Comparison of ENCODE assay signal across 25 mouse cellular contexts in genomic region chr11:49261313-49261855, GRCm38 (mm10). TPM values are rescaled to one million over a fixed set of nuclear protein-coding genes. Genes with fewer than 3 reads are reported as not detected.
DNase-seq lines count a peak whose midpoint lies in the region; ATAC-seq and TF ChIP-seq lines count a peak whose summit lies in the region.
"Had no signal": no experiment of that assay in that cellular context is flagged by ENCODE, and none has a peak within 500 bp of the region (broad histone marks: within the 10 kb centered on the region; RNA-seq: fewer than 3 reads in every experiment).

No protein-coding gene starts in this region.

- peaks cover 19% of the 10 kb centered on the region for H3K79me2 ChIP-seq in liver, adult 2 months (ENCODE audit: control insufficient read depth, insufficient read depth, low read length)

- TF ChIP-seq POLR2A in liver, adult 2 months (IDR thresholded peaks at IDR 0.05; ENCODE audit: extremely low read depth, insufficient read depth, low read length): no peak
- no peak for TF ChIP-seq POLR2A in small intestine, adult 2 months (IDR thresholded peaks at IDR 0.05; ENCODE audit: low read depth, low read length)

- peaks cover 42% of the 10 kb centered on the region for H3K4me1 ChIP-seq in liver, adult 2 months (ENCODE audit: control insufficient read depth, insufficient read depth, low read length)
- H3K4me1 ChIP-seq in liver, embryonic 12.5 days: 0 out of 2 replicates have a peak, but pooled peaks cover 11% of the 10 kb centered on the region
- H3K4me1 ChIP-seq in kidney, embryonic 15.5 days: 0 out of 2 replicates have a peak, but pooled peaks cover 2% of the 10 kb centered on the region
- H3K4me1 ChIP-seq in small intestine, adult 2 months (ENCODE audit: control insufficient read depth, insufficient read depth, insufficient read length, low read length): peaks cover 36% of the 10 kb centered on the region
- H3K4me1 ChIP-seq: forebrain, embryonic 10.5 days; limb, embryonic 12.5 days; midbrain, embryonic 10.5 days had no signal

- no peak overlapping the region for H3K4me2 ChIP-seq in liver, embryonic 12.5 days
- H3K4me2 ChIP-seq in kidney, embryonic 15.5 days: no peak overlapping the region
- H3K4me2 ChIP-seq: heart, embryonic 11.5 days; limb, embryonic 12.5 days had no signal

- peak overlapping the region; percentile 6 for H3K9ac ChIP-seq in liver, adult 2 months (ENCODE audit: low read depth, low read length)
- no peak overlapping the region for H3K9ac ChIP-seq in liver, embryonic 12.5 days
- no peak overlapping the region for H3K9ac ChIP-seq in kidney, embryonic 15.5 days
- H3K9ac ChIP-seq: limb, embryonic 12.5 days had no signal

- peaks cover 4% of the 10 kb centered on the region for H3K36me3 ChIP-seq in liver, adult 2 months (ENCODE audit: control insufficient read depth, insufficient read depth, low read length)
- peaks cover 87% of the 10 kb centered on the region for H3K36me3 ChIP-seq in liver, embryonic 12.5 days
- H3K36me3 ChIP-seq in kidney, embryonic 15.5 days: peaks cover 72% of the 10 kb centered on the region
- H3K36me3 ChIP-seq in small intestine, adult 2 months (ENCODE audit: control insufficient read depth, insufficient read depth, low read length): peaks cover 36% of the 10 kb centered on the region

- no peak for ATAC-seq in liver, embryonic 12.5 days
- ATAC-seq in kidney, embryonic 15.5 days (replicated peaks; ENCODE audit: low FRiP score): 0 out of 2 replicates have a peak, but pooled peaks have one; percentile 27
- ATAC-seq: activated CD4-positive, CD25-positive, alpha-beta regulatory T cell, adult 4 months; hindbrain, embryonic 16.5 days had no signal

- no peaks in the 10 kb centered on the region for H3K27me3 ChIP-seq in liver, adult 2 months (ENCODE audit: control insufficient read depth, insufficient read depth, low read length)
- H3K27me3 ChIP-seq in liver, embryonic 12.5 days (replicated peaks): no peaks in the 10 kb centered on the region
- H3K27me3 ChIP-seq in kidney, embryonic 15.5 days: no peaks in the 10 kb centered on the region
- H3K27me3 ChIP-seq in small intestine, adult 2 months (ENCODE audit: control insufficient read depth, insufficient read depth, low read length): no peaks in the 10 kb centered on the region
- H3K27me3 ChIP-seq: limb, embryonic 12.5 days had no signal

- peak; percentile 91 for DNase-seq in liver, adult 2 months (ENCODE audit: extremely low read depth, low read depth, low spot score)
- peak; percentile 64 for DNase-seq in ZHBTc4 (ENCODE audit: low read depth, low spot score)
- DNase-seq in cerebellum, adult 18-20 months: no peak
- no peak for DNase-seq in natural killer cell, adult 2 months (ENCODE audit: low spot score in 2 of 2)
- DNase-seq: cerebellum, adult 2 months; gastrocnemius, postnatal 25 days; retina, postnatal 1 day; right cerebral cortex, postnatal 4 days had no signal

- no peak for TF ChIP-seq CTCF in liver, adult 2 months (IDR thresholded peaks at IDR 0.05; ENCODE audit: low read depth, low read length)
- TF ChIP-seq CTCF in small intestine, adult 2 months (IDR thresholded peaks at IDR 0.05; ENCODE audit: extremely low read depth, insufficient read length, insufficient replicate concordance, low read depth, low read length): no peak

- WGBS in liver, adult 2 months: 34% methylated on average over 14 of the region's 14 CpGs
- 89% methylated on average over 14 of the region's 14 CpGs for WGBS in liver, embryonic 12.5 days (ENCODE audit: insufficient replicate concordance)
- 96% methylated on average over 14 of the region's 14 CpGs for WGBS in kidney, embryonic 15.5 days
- WGBS in small intestine, adult 2 months: 58% methylated on average over 14 of the region's 14 CpGs

- no peak overlapping the region for H3K4me3 ChIP-seq in liver, adult 2 months (ENCODE audit: insufficient read depth, low read depth, low read length)
- H3K4me3 ChIP-seq in liver, embryonic 12.5 days: no peak overlapping the region
- H3K4me3 ChIP-seq in kidney, embryonic 15.5 days (replicated peaks): no peak overlapping the region
- no peak overlapping the region for H3K4me3 ChIP-seq in small intestine, adult 2 months (ENCODE audit: low read depth, low read length)
- H3K4me3 ChIP-seq: forebrain, embryonic 10.5 days; layer of hippocampus, adult 2 months; limb, embryonic 12.5 days; midbrain, embryonic 10.5 days had no signal

- H3K9me3 ChIP-seq in liver, embryonic 12.5 days (replicated peaks): no peaks in the 10 kb centered on the region
- no peaks in the 10 kb centered on the region for H3K9me3 ChIP-seq in kidney, embryonic 15.5 days (replicated peaks)
- H3K9me3 ChIP-seq: forebrain, embryonic 10.5 days; limb, embryonic 12.5 days; midbrain, embryonic 10.5 days had no signal

- H3K27ac ChIP-seq in liver, adult 2 months (replicated peaks; ENCODE audit: insufficient read depth, low read depth, low read length): peak overlapping the region; percentile 63
- no peak overlapping the region for H3K27ac ChIP-seq in liver, embryonic 12.5 days
- H3K27ac ChIP-seq in kidney, embryonic 15.5 days: no peak overlapping the region
- peak overlapping the region; percentile 25 for H3K27ac ChIP-seq in small intestine, adult 2 months (ENCODE audit: insufficient read depth, low read depth, low read length)
- H3K27ac ChIP-seq: forebrain, embryonic 10.5 days; layer of hippocampus, adult 2 months; limb, embryonic 12.5 days; midbrain, embryonic 10.5 days had no signal

RNA-seq across cellular contexts. Expression of gene Olfr1393, which starts 16.7 kb away (rescaled TPM):
- total RNA-seq in liver, adult 2 months (2014; rRNA removed): 0.09 and 0.27 TPM in 2 replicates
- polyA plus RNA-seq in liver, adult 2 months (2012; rRNA removed): 0.47 and 0.55 TPM in 2 replicates
- polyA plus RNA-seq in liver, embryonic 12.5 days (2016; fragmentation: Nextera tagmentation; extraction: Ambion mirVana): 0.05 and 0.10 TPM in 2 replicates
- polyA plus RNA-seq in kidney, embryonic 15.5 days (2015; fragmentation: Nextera tagmentation; extraction: Ambion mirVana): not detected in 2 replicates
- 0.10 and 0.42 TPM in 2 replicates for polyA plus RNA-seq in small intestine, adult 2 months (2012; rRNA removed)
- total RNA-seq: adrenal gland, postnatal 25 days; common myeloid progenitor, adult 5-6 weeks; layer of hippocampus, adult 2 months had no signal
- polyA plus RNA-seq: activated CD4-positive, CD25-positive, alpha-beta regulatory T cell, adult 4 months; heart, embryonic 11.5 days; limb, embryonic 12.5 days had no signal

RNA-seq across cellular contexts. Expression of gene Mgat1, which starts 17.4 kb away (rescaled TPM):
- 44.7 and 60.8 TPM in 2 replicates for total RNA-seq in liver, adult 2 months (2014; rRNA removed)
- polyA plus RNA-seq in liver, adult 2 months (2012; rRNA removed): 134 and 145 TPM in 2 replicates
- 35.4 and 35.7 TPM in 2 replicates for polyA plus RNA-seq in liver, embryonic 12.5 days (2016; fragmentation: Nextera tagmentation; extraction: Ambion mirVana)
- 66.7 and 75.0 TPM in 2 replicates for polyA plus RNA-seq in kidney, embryonic 15.5 days (2015; fragmentation: Nextera tagmentation; extraction: Ambion mirVana)
- 97.4 and 231 TPM in 2 replicates for polyA plus RNA-seq in small intestine, adult 2 months (2012; rRNA removed)

RNA-seq across cellular contexts. Expression of gene Olfr1392, which starts 23.7 kb away (rescaled TPM):
- total RNA-seq in liver, adult 2 months (2014; rRNA removed): not detected in 2 replicates
- polyA plus RNA-seq in liver, adult 2 months (2012; rRNA removed): 0.09 and 0.26 TPM in 2 replicates
- not detected in 2 replicates for polyA plus RNA-seq in liver, embryonic 12.5 days (2016; fragmentation: Nextera tagmentation; extraction: Ambion mirVana)
- polyA plus RNA-seq in kidney, embryonic 15.5 days (2015; fragmentation: Nextera tagmentation; extraction: Ambion mirVana): 0.10 and 0.15 TPM in 2 replicates
- 0.11 and 0.13 TPM in 2 replicates for polyA plus RNA-seq in small intestine, adult 2 months (2012; rRNA removed)
- total RNA-seq: adrenal gland, postnatal 25 days; common myeloid progenitor, adult 5-6 weeks; gastrocnemius, postnatal 25 days; layer of hippocampus, adult 2 months had no signal
- polyA plus RNA-seq: activated CD4-positive, CD25-positive, alpha-beta regulatory T cell, adult 4 months; forebrain, embryonic 10.5 days; heart, embryonic 11.5 days; liver, embryonic 16.5 days had no signal

RNA-seq across cellular contexts. Expression of gene Olfr10, which starts 43.2 kb away (rescaled TPM):
- total RNA-seq in liver, adult 2 months (2014; rRNA removed): not detected in 2 replicates
- not detected in 2 replicates for polyA plus RNA-seq in liver, adult 2 months (2012; rRNA removed)
- not detected in 2 replicates for polyA plus RNA-seq in liver, embryonic 12.5 days (2016; fragmentation: Nextera tagmentation; extraction: Ambion mirVana)
- polyA plus RNA-seq in kidney, embryonic 15.5 days (2015; fragmentation: Nextera tagmentation; extraction: Ambion mirVana): not detected in 2 replicates
- polyA plus RNA-seq in small intestine, adult 2 months (2012; rRNA removed): not detected in 2 replicates
- total RNA-seq: adrenal gland, postnatal 25 days; common myeloid progenitor, adult 5-6 weeks; gastrocnemius, postnatal 25 days; heart, postnatal 4 days; layer of hippocampus, adult 2 months; left cerebral cortex, adult 8-10 months; neutrophil, adult 5-6 weeks had no signal
- polyA plus RNA-seq: activated CD4-positive, CD25-positive, alpha-beta regulatory T cell, adult 4 months; cerebellum, adult 2 months; embryonic facial prominence, embryonic 14.5 days; forebrain, embryonic 10.5 days; heart, embryonic 11.5 days; hindbrain, embryonic 16.5 days; limb, embryonic 12.5 days; liver, embryonic 16.5 days; midbrain, embryonic 10.5 days had no signal

RNA-seq across cellular contexts. Expression of gene Zfp62, which starts 58.3 kb away (rescaled TPM):
- total RNA-seq in liver, adult 2 months (2014; rRNA removed): 18.3 and 18.8 TPM in 2 replicates
- polyA plus RNA-seq in liver, adult 2 months (2012; rRNA removed): 0.71 and 1.4 TPM in 2 replicates
- polyA plus RNA-seq in liver, embryonic 12.5 days (2016; fragmentation: Nextera tagmentation; extraction: Ambion mirVana): 16.2 and 16.6 TPM in 2 replicates
- 40.5 and 41.9 TPM in 2 replicates for polyA plus RNA-seq in kidney, embryonic 15.5 days (2015; fragmentation: Nextera tagmentation; extraction: Ambion mirVana)
- 0.38 and 0.42 TPM in 2 replicates for polyA plus RNA-seq in small intestine, adult 2 months (2012; rRNA removed)

Comparison
In these comparisons a context has a peak if more than half of its experiments do, and no peak if none do; other contexts are left out.
1. H3K27ac ChIP-seq: peak in liver, adult 2 months (single experiment) and small intestine, adult 2 months (single experiment); none in liver, embryonic 12.5 days (single experiment) and kidney, embryonic 15.5 days (single experiment).
2. DNase-seq: peak in liver, adult 2 months (single experiment) and ZHBTc4 (single experiment); none in cerebellum, adult 18-20 months (0 of 2) and natural killer cell, adult 2 months (0 of 2).